Mouse (Mus musculus) forebrain, postnatal 0 days (tissue): ENCODE results near the gene Nkd1. TPM values are rescaled to one million over a fixed set of nuclear protein-coding genes. Genes with fewer than 3 reads are reported as not detected.

Experiments
- ATAC-seq: fragments of 200-750 bp; cut with Nextera tagmentation; 2 replicates; pipeline ENCODE4 v1.8.0; 2017; ENCODE audit warnings: mild to moderate bottlenecking, moderate library complexity
- DNase-seq: peaks from one replicate; pipeline ENCODE4 v3.0.0-alpha.2; 2015
- H3K27ac ChIP-seq: fragments of 300-500 bp; sonication (generic); 2 replicates; pipeline ENCODE4 v1.5.1; 2014; ENCODE audit warnings: low read depth, mild to moderate bottlenecking, antibody characterized with exemption, low read length, moderate library complexity, mixed read lengths
- H3K27me3 ChIP-seq: fragments of 300-500 bp; sonication (generic); 2 replicates; pipeline ENCODE4 v1.6.1; 2014; ENCODE audit warnings: mild to moderate bottlenecking, low read length, mixed read lengths; ENCODE audit not compliant: insufficient read depth
- H3K36me3 ChIP-seq: fragments of 300-500 bp; sonication (generic); 2 replicates; pipeline ENCODE4 v1.6.1; 2014; ENCODE audit warnings: mild to moderate bottlenecking, moderate library complexity; ENCODE audit not compliant: insufficient read depth
- H3K4me1 ChIP-seq: fragments of 300-500 bp; sonication (generic); 2 replicates; pipeline ENCODE4 v1.6.1; 2014; ENCODE audit warnings: antibody characterized with exemption; ENCODE audit not compliant: insufficient read depth
- H3K4me2 ChIP-seq: fragments of 300-500 bp; sonication (generic); 2 replicates; pipeline ENCODE4 v1.6.1; 2014; ENCODE audit warnings: low read depth, mild to moderate bottlenecking, moderate library complexity
- H3K4me3 ChIP-seq: fragments of 300-500 bp; sonication (generic); 2 replicates; pipeline ENCODE4 v1.5.1; 2014; ENCODE audit warnings: low read depth, low read length, mixed read lengths
- H3K9ac ChIP-seq: fragments of 300-500 bp; sonication (generic); 2 replicates; pipeline ENCODE4 v1.6.1; 2014; ENCODE audit warnings: mild to moderate bottlenecking
- H3K9me3 ChIP-seq: fragments of 300-500 bp; sonication (generic); 2 replicates; pipeline ENCODE4 v1.6.1; 2016; ENCODE audit warnings: low read length
- CTCF ChIP-seq: sonication (generic); IDR thresholded peaks from 2 replicates; pipeline ENCODE4 v1.5.1; 2016; ENCODE audit warnings: antibody characterized with exemption, control low read depth, low read depth
- WGBS: fragments of 180-500 bp; shearing (Covaris S2); extraction: QIAGEN DNeasy Blood & Tissue Kit; methylation state at CpG from one replicate; pipeline ENCODE4 v1.1.7; 2014; 5-methylcytosine and 5-hydroxymethylcytosine counted together
- polyA plus RNA-seq: library from polyadenylated mRNA; unstranded; fragments of >200 nt; fragmentation: Nextera tagmentation; extraction: Ambion mirVana; gene quantifications from 2 replicates; pipeline ENCODE4 v1.2.1, GENCODE M21; 2015
- total RNA-seq: library from RNA; depleted of rRNA; stranded (reverse); fragments of >200 nt; gene quantifications from 2 replicates; pipeline ENCODE4 v1.2.3, GENCODE M21; 2014

Nkd1 gene
- total and polyA plus RNA-seq, 2 experiments from 2014 or later = 22.8 to 33.6 TPM

DNA sequence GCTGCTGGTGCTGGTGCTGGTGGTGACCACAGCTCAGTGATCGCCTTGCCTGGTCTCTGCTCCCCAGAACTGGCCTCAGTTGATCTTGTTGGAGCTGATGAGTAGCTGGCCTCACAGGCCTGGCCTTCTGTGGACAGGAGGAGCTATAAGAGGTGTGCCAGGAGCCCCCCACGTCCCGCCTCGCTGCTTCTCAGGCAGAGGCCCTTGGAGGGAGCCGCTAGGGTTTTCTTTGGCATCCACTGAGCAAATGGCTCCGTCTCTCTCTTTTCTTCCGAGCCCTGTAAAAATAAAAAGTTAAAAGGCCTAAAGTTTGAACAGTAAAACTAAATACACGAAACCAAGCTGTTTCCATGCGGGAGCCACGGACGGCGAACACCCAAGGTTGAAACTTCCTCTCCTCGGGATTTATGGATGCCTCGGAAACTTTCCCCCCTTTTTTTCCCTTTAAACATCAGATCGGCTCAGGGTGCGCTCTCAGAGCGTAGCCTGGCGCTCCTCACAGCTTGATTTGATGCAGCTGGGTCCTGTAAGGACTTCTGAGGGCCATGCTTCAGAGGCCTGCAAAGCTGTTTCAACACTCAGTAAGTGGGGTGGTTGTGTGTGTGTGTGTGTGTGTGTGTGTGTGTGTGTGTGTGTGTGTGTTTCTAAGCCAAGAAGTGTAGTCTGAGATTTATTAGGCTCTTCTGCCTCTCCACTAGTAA lies 25.0 kb downstream of the Nkd1 start:
- no peak overlapping the region for H3K9ac ChIP-seq
- no peaks in the 10 kb centered on the region for H3K4me1 ChIP-seq
- H3K4me3 ChIP-seq = no peak overlapping the region
- no peak for TF ChIP-seq CTCF
- H3K27me3 ChIP-seq = no peaks in the 10 kb centered on the region
- no peaks in the 10 kb centered on the region for H3K9me3 ChIP-seq
- no peak overlapping the region for H3K27ac ChIP-seq
- H3K4me2 ChIP-seq = no peak overlapping the region
- 80% methylated on average over 18 of the region's 18 CpGs for WGBS
- H3K36me3 ChIP-seq = no peaks in the 10 kb centered on the region
- DNase-seq = no peak
- ATAC-seq = no peak

- Histone ChIP-seq H3K27me3 (no peaks in the 10 kb centered on the region), H3K9ac (no peak overlapping the region), H3K36me3 (no peaks in the 10 kb centered on the region), H3K4me2 (no peak overlapping the region), H3K27ac (no peak overlapping the region), H3K4me3 (no peak overlapping the region), H3K9me3 (no peaks in the 10 kb centered on the region), H3K4me1 (no peaks in the 10 kb centered on the region)
- WGBS = 85% methylated on average over 4 of the region's 4 CpGs
- DNase-seq (no peak), ATAC-seq (no peak)
- TF ChIP-seq CTCF = no peak
These were observed 34.5 kb downstream of the Nkd1 start for GRCm38 (mm10) chr8:88555669-88556068.

DNA sequence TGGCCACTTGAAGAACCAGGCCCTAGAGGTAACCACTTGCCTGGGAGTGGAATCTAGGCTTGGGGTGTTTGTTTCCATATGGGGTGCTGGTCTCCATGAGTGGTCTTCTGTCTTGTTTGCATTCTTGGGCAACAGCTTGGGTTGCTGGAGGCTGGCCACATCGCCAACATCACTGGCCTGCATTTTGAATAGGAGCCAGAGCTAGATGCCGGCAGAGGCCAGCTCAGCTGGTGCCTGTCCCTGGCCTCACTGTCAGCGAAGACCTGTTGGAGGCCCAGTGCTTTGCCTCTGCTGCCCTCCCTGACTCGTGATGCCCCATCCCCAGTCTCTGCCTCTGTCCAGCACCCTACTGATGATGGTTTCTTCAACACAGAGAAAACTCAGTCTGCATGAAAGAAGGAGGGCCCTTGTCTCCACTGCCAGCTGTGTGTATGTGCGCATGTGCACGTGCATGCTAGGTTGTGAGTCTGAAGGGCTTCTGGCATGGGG lies 38.9 kb downstream of the Nkd1 start:
- H3K4me3 ChIP-seq = no peak overlapping the region
- no peaks in the 10 kb centered on the region for H3K36me3 ChIP-seq
- no peaks in the 10 kb centered on the region for H3K27me3 ChIP-seq
- H3K9me3 ChIP-seq = no peaks in the 10 kb centered on the region
- WGBS = 80% methylated on average over 6 of the region's 6 CpGs
- H3K9ac ChIP-seq = no peak overlapping the region
- no peaks in the 10 kb centered on the region for H3K4me1 ChIP-seq
- TF ChIP-seq CTCF = no peak
- H3K4me2 ChIP-seq = no peak overlapping the region
- H3K27ac ChIP-seq = no peak overlapping the region
- DNase-seq = no peak
- ATAC-seq = no peak

- no peaks in the 10 kb centered on the region for H3K4me1 ChIP-seq
- ATAC-seq (no peak), DNase-seq (no peak)
- TF ChIP-seq CTCF = no peak
- no peak overlapping the region for H3K9ac ChIP-seq
- H3K36me3 ChIP-seq = no peaks in the 10 kb centered on the region
- no peak overlapping the region for H3K4me3 ChIP-seq
- 80% methylated on average over 3 of the region's 3 CpGs for WGBS
- no peak overlapping the region for H3K4me2 ChIP-seq
- H3K27me3 ChIP-seq = no peaks in the 10 kb centered on the region
- no peaks in the 10 kb centered on the region for H3K9me3 ChIP-seq
- no peak overlapping the region for H3K27ac ChIP-seq
These were observed 40.2 kb downstream of the Nkd1 start for GRCm38 (mm10) chr8:88561402-88561801.

DNA sequence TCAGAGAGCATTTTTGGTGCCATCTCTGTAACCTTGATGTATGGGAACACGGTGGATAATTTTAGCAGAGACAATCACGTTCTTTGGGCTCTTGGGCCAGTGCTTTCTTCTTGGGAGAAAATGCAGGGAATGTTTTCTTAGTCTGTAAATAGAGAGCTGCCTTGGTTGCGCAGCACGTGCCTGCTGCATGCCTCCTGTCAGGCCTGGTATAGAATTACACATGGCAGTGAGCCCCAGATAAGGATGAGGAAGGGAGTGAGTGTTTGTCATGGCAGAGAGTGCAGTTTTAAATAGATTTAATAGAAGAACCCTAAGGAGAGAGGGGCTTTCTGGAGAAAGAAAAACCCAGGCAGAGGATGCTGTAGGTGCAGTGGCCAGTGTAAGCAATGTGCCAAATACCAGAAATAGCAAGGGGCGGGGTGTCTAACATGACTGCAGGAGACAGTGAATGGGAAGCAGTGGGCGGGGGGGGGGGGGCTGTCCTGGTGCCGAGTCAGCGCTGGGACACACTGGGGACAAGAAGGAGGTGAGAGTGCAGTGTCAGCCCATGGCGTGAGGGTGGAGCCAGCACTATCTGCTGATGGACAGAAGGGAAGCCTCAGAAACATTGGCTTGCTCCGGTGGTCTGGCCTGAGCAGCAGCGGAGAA lies 43.2 kb downstream of the Nkd1 start:
- WGBS = 64% methylated on average over 11 of the region's 11 CpGs
- no peaks in the 10 kb centered on the region for H3K9me3 ChIP-seq
- H3K4me3 ChIP-seq = no peak overlapping the region
- H3K4me1 ChIP-seq = peaks cover 10% of the 10 kb centered on the region
- TF ChIP-seq CTCF = no peak
- H3K27ac ChIP-seq = no peak overlapping the region
- no peak overlapping the region for H3K9ac ChIP-seq
- H3K36me3 ChIP-seq = no peaks in the 10 kb centered on the region
- DNase-seq = peak; percentile 44
- no peaks in the 10 kb centered on the region for H3K27me3 ChIP-seq
- no peak overlapping the region for H3K4me2 ChIP-seq
- no peak; the same call in 1 of the 2 replicates for ATAC-seq

DNA sequence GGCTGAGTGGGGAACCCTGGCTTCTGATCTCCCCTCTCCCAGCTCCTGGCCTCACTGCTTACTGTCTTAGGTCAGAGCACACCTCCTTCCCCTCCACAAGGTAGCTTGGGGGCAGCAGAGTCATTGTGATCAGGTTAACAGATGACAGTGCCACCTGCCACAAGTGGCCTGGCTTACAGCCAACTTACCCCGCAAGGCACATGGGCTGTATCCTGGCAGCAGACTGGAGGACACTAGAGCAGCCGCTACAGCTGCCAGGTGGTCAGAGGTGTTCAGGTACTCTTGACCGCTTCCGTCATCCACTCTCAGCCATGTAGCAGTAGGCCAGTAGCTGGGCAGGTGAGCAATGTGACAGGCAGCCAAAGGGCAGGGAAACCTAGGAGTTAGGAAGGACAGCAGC lies 45.0 kb downstream of the Nkd1 start:
- TF ChIP-seq CTCF = no peak
- no peak for DNase-seq
- WGBS = 68% methylated on average over 4 of the region's 4 CpGs
- Histone ChIP-seq H3K4me1 (peaks cover 10% of the 10 kb centered on the region), H3K36me3 (no peaks in the 10 kb centered on the region), H3K4me3 (no peak overlapping the region), H3K9me3 (no peaks in the 10 kb centered on the region), H3K9ac (no peak overlapping the region), H3K27ac (no peak overlapping the region), H3K27me3 (no peaks in the 10 kb centered on the region), H3K4me2 (no peak overlapping the region)
- no peak for ATAC-seq
